Mouse (Mus musculus): ENCODE measurements around the gene Eef1b2. TPM values are rescaled to one million over a fixed set of nuclear protein-coding genes. Genes with fewer than 3 reads are reported as not detected.

Gene Eef1b2
- polyA plus RNA-seq, 1 experiment from 2014 or later = 512 TPM

DNA sequence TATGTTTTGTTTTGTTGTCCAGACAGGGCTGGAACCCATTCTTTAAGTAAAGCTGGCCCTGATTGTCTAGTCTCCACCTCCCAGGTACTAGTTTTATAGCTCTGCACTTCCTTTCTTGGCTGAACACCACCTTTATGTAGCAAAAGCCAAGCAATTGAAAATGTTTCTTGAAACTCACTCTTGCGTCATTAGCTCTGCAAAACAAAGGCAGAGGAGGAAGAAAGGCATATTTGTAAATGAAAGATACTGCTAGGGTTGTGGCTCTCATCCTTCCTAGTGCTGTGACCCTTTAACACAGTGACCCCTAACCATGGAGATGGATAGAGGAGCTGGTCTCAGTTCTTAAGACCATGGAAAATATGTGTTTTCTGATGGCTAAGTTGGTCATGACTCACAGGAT lies 25.0 kb downstream of the Eef1b2 start:
- Histone ChIP-seq H3K4me1 (replicated peaks) (peaks cover 26% of the 10 kb centered on the region), H3K4me3 (no peak overlapping the region), H3K36me3 (no peaks in the 10 kb centered on the region), H3K9me3 (peaks cover 10% of the 10 kb centered on the region; the same call in 1 of the 2 replicates), H3K27me3 (ENCODE audit: insufficient read depth, poor library complexity, severe bottlenecking) (no peaks in the 10 kb centered on the region), H3K27ac (no peak overlapping the region)
- DNase-seq (ENCODE audit: low spot score) = no peak
- WGBS = 66% methylated on average over 1 of the region's 1 CpGs

GRCm38 (mm10) chr1:63203471-63203870 lies 26.8 kb downstream of the Eef1b2 start:
- Histone ChIP-seq H3K27ac (peak overlapping the region; percentile 86), H3K36me3 (no peaks in the 10 kb centered on the region), H3K9me3 (peaks cover 10% of the 10 kb centered on the region; the same call in 1 of the 2 replicates), H3K4me1 (replicated peaks) (peaks cover 26% of the 10 kb centered on the region), H3K27me3 (ENCODE audit: insufficient read depth, poor library complexity, severe bottlenecking) (no peaks in the 10 kb centered on the region), H3K4me3 (no peak overlapping the region)
- 82% methylated on average over 1 of the region's 1 CpGs for WGBS
- no peak for DNase-seq (ENCODE audit: low spot score)

- Histone ChIP-seq H3K9me3 (peaks cover 10% of the 10 kb centered on the region; the same call in 1 of the 2 replicates), H3K4me1 (replicated peaks) (peaks cover 26% of the 10 kb centered on the region), H3K27me3 (ENCODE audit: insufficient read depth, poor library complexity, severe bottlenecking) (no peaks in the 10 kb centered on the region), H3K4me3 (no peak overlapping the region), H3K36me3 (no peaks in the 10 kb centered on the region), H3K27ac (peak overlapping the region; percentile 86)
- DNase-seq (ENCODE audit: low spot score) = peak; percentile 89
- 8% methylated on average over 7 of the region's 7 CpGs for WGBS
These were observed 27.5 kb downstream of the Eef1b2 start for GRCm38 (mm10) chr1:63203950-63204659.

DNA sequence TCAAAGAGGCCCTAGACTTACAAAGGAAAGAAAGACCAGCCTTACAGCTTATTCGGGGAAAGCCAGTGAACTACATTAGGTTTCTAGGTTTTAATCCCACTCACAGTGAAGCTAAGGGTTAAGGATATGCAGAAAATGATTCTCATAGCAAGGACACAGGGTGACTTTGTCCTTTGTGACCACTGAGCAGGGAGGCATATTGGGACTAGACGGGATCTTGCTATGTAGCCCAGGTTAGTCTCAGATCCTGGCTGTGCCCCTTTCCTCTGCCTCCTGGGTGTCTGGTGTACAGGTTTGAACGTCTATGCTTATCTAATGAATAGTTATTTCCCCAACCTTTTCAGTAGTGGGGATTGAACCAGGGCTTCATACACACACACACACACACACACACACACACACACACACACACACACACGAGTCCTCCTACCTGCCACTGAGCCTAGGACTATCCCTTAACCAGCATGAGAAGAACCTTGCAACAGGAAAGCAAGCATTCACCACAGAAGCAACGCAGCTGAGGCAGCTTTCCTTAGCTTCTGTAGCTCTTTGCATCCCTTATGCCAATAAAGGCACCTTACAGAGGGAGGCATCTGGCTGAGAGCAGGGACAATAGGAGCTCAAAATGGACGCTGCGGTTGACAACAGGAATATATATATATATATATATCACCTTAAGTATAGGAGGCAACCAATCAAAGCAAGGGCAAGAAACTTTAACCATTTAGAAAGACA lies 28.2 kb downstream of the Eef1b2 start:
- H3K27ac ChIP-seq = peak overlapping the region; percentile 86
- peaks cover 26% of the 10 kb centered on the region for H3K4me1 ChIP-seq (replicated peaks)
- H3K9me3 ChIP-seq = peaks cover 7% of the 10 kb centered on the region; the same call in 1 of the 2 replicates
- no peaks in the 10 kb centered on the region for H3K27me3 ChIP-seq (ENCODE audit: insufficient read depth, poor library complexity, severe bottlenecking)
- H3K36me3 ChIP-seq = no peaks in the 10 kb centered on the region
- no peak for DNase-seq (ENCODE audit: low spot score)
- 26% methylated on average over 7 of the region's 7 CpGs for WGBS
- H3K4me3 ChIP-seq = no peak overlapping the region

DNA sequence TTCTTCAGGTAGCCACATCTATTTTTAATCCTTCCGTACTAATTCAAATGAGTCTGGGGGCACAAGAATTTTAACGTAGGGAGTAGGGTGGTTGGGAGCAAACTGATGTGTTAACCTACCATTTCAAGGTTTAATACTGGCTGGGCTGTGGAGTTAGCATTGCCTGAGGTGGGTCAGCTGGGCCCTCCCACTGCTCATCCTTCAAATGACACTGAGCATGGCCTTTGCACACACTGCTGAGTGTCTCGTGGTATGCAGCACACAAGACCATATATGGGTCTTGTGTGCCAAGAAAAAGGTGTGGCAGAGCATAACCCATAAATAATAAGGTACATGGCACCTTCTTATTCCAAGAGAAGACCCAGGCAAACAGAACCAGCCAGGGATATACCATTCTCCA lies 31.0 kb downstream of the Eef1b2 start:
- H3K9me3 ChIP-seq = no peaks in the 10 kb centered on the region
- no peak overlapping the region for H3K4me3 ChIP-seq
- 81% methylated on average over 3 of the region's 3 CpGs for WGBS
- no peaks in the 10 kb centered on the region for H3K36me3 ChIP-seq
- H3K27ac ChIP-seq = no peak overlapping the region
- H3K4me1 ChIP-seq (replicated peaks) = peaks cover 26% of the 10 kb centered on the region
- DNase-seq (ENCODE audit: low spot score) = no peak
- 0 out of 2 replicates have a peak, but pooled peaks cover 2% of the 10 kb centered on the region for H3K27me3 ChIP-seq (ENCODE audit: insufficient read depth, poor library complexity, severe bottlenecking)

DNA sequence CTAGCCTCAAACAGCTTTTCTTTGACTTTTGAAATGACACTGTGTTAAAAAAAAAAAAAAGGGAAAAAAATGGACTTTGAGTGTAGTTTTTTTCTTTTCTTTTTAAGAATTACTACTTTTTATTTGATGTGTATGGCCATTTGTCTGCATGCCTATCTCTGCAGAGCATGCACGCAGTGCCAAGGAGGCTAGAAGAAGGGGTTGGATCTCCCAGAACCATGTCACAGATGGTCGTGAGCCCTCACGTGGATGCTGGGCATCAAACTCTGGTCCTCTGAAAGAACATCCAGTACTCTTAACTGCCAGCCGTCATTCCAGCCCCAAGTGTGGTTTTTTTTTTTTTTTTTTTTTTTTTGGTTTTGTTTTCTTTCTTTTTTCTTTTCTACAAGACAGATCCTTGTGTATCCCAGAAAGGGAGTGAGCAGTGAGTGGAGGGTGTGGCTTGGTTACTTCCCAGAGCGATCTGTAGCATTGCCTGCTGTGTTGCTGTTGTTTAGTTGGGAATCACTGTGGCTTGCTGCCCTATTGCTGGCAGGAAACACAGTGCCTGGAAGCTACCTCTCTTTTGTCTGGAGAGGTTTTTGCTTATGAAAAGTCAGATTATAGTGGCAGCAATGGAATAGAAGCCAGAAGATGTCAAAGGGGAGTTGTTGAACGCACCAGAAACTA lies 33.4 kb downstream of the Eef1b2 start:
- DNase-seq (ENCODE audit: low spot score) = no peak
- Histone ChIP-seq H3K9me3 (no peaks in the 10 kb centered on the region), H3K4me1 (replicated peaks) (peaks cover 15% of the 10 kb centered on the region), H3K36me3 (no peaks in the 10 kb centered on the region), H3K27ac (no peak overlapping the region), H3K4me3 (no peak overlapping the region), H3K27me3 (ENCODE audit: insufficient read depth, poor library complexity, severe bottlenecking) (0 out of 2 replicates have a peak, but pooled peaks cover 5% of the 10 kb centered on the region)
- WGBS = 11% methylated on average over 6 of the region's 6 CpGs

- H3K27ac ChIP-seq = peak overlapping the region; percentile 72
- no peaks in the 10 kb centered on the region for H3K9me3 ChIP-seq
- H3K36me3 ChIP-seq = no peaks in the 10 kb centered on the region
- H3K4me3 ChIP-seq = peak overlapping the region; percentile 35
- H3K27me3 ChIP-seq (ENCODE audit: insufficient read depth, poor library complexity, severe bottlenecking) = 0 out of 2 replicates have a peak, but pooled peaks cover 5% of the 10 kb centered on the region
- H3K4me1 ChIP-seq (replicated peaks) = peaks cover 10% of the 10 kb centered on the region
- no peak for DNase-seq (ENCODE audit: low spot score)
- 22% methylated on average over 22 of the region's 22 CpGs for WGBS
These were observed 37.0 kb downstream of the Eef1b2 start for GRCm38 (mm10) chr1:63213478-63214270.

DNA sequence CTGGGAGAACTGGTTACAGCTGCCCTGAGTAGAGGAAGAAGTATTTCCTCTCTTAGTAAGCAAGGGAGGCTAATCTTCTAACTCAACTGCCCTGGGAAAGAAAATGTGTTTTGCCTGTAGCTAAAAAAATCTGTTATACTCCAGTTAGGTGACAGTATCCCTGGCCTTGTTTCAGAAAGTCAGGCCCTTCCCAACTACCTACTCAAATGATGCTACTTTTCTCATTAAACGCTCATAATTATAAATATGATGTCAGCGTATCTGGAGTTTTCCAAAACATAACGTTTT lies 37.6 kb downstream of the Eef1b2 start, which contains the start of gene Gpr1:
Gene Gpr1, minus strand, starts transcription at position 273 of the 288 bp plus-strand sequence.
- H3K27ac ChIP-seq = peak within 1 kb of the TSS; percentile 72
- DNase-seq (ENCODE audit: low spot score) = no peak
- peaks cover under 1% of the 10 kb centered on the region; the same call in 1 of the 2 replicates for H3K9me3 ChIP-seq
- H3K27me3 ChIP-seq (ENCODE audit: insufficient read depth, poor library complexity, severe bottlenecking) = 0 out of 2 replicates have a peak, but pooled peaks cover 5% of the 10 kb centered on the region
- H3K4me3 ChIP-seq = peak within 1 kb of the TSS; percentile 35
- peaks cover 10% of the 10 kb centered on the region for H3K4me1 ChIP-seq (replicated peaks)
- H3K36me3 ChIP-seq = no peaks in the 10 kb centered on the region
- WGBS = 34% methylated on average over 3 of the region's 3 CpGs

DNA sequence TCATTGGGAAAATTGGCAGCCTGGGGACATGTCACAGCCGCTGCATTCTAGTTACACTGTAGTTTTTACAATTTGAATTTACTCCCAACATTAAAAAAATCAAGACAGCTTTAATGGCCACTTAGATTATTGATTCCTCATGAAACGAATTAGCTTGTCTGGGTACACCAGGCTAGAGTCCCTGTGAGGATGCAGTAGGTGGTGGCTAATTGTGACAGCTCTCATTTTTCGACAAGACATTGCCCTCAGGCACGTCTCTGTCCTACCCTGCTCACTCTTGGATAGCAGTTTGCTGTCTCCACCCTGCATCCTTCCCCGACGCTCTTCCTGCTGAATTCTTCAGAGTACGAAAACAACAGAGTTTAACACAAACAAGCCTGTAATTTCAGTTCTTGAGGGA lies 38.0 kb downstream of the Eef1b2 start:
- no peak overlapping the region for H3K27ac ChIP-seq
- no peaks in the 10 kb centered on the region for H3K36me3 ChIP-seq
- no peak for DNase-seq (ENCODE audit: low spot score)
- peaks cover 3% of the 10 kb centered on the region; the same call in 1 of the 2 replicates for H3K9me3 ChIP-seq
- 53% methylated on average over 7 of the region's 7 CpGs for WGBS
- peaks cover 10% of the 10 kb centered on the region for H3K4me1 ChIP-seq (replicated peaks)
- H3K4me3 ChIP-seq = no peak overlapping the region
- H3K27me3 ChIP-seq (ENCODE audit: insufficient read depth, poor library complexity, severe bottlenecking) = 0 out of 2 replicates have a peak, but pooled peaks cover 5% of the 10 kb centered on the region

DNA sequence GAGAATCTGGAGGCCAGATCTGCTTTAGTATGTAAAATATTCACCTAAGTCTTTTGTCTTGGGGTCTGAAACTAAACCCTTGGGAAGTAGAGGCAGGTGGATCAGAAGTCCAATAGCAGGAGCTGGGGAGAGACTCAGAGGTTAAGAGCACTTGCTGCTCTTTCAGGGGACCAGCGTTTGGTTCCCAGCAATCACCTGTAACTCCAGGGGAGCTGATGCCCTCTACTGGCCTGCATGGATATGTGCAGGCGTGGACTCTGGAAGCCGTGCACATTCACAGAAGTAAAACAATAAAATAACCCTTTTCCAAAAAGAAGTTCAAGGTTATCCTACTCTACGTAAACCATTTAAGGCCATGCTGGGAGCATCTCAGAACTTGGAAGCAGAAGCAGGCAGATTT lies 42.7 kb downstream of the Eef1b2 start:
- no peak overlapping the region for H3K27ac ChIP-seq

GRCm38 (mm10) chr1:63225009-63225408 lies 48.4 kb downstream of the Eef1b2 start:
- Histone ChIP-seq H3K27me3 (ENCODE audit: insufficient read depth, poor library complexity, severe bottlenecking) (no peaks in the 10 kb centered on the region), H3K4me1 (replicated peaks) (peaks cover 5% of the 10 kb centered on the region), H3K4me3 (no peak overlapping the region), H3K9me3 (no peaks in the 10 kb centered on the region), H3K36me3 (no peaks in the 10 kb centered on the region), H3K27ac (no peak overlapping the region)
- no peak for DNase-seq (ENCODE audit: low spot score)
- 86% methylated on average over 4 of the region's 4 CpGs for WGBS

More for the DNA sequence above, 42.7 kb downstream of the Eef1b2 start:
- Histone ChIP-seq H3K4me3 (no peak overlapping the region), H3K9me3 (peaks cover 3% of the 10 kb centered on the region; the same call in 1 of the 2 replicates), H3K36me3 (no peaks in the 10 kb centered on the region), H3K4me1 (replicated peaks) (no peaks in the 10 kb centered on the region), H3K27me3 (ENCODE audit: insufficient read depth, poor library complexity, severe bottlenecking) (no peaks in the 10 kb centered on the region)
- 96% methylated on average over 4 of the region's 4 CpGs for WGBS
- no peak for DNase-seq (ENCODE audit: low spot score)

- peak; percentile 41 for DNase-seq (ENCODE audit: low spot score)
- 8% methylated on average over 7 of the region's 7 CpGs for WGBS
- Histone ChIP-seq H3K9me3 (no peaks in the 10 kb centered on the region; the same call in 1 of the 2 replicates), H3K4me1 (replicated peaks) (peaks cover 5% of the 10 kb centered on the region), H3K27ac (no peak overlapping the region), H3K27me3 (ENCODE audit: insufficient read depth, poor library complexity, severe bottlenecking) (no peaks in the 10 kb centered on the region), H3K36me3 (no peaks in the 10 kb centered on the region), H3K4me3 (no peak overlapping the region)
These were observed 49.3 kb downstream of the Eef1b2 start for GRCm38 (mm10) chr1:63225890-63226289.

Measured in hindbrain, embryonic 10.5 days (tissue).